Mouse (Mus musculus) heart, adult 9 months (tissue): Measurements from ENCODE around the gene Cdk5rap2.
A peak's percentile ranks its signal among the peaks of the same experiment; 100 is the strongest.

Experiments used
- DNase-seq, 2 experiments: peaks; one replicate each; pipeline ENCODE4 v3.0.0; 2022; ENCODE audit warnings: low spot score in 2 of 2

The Cdk5rap2 gene

DNA sequence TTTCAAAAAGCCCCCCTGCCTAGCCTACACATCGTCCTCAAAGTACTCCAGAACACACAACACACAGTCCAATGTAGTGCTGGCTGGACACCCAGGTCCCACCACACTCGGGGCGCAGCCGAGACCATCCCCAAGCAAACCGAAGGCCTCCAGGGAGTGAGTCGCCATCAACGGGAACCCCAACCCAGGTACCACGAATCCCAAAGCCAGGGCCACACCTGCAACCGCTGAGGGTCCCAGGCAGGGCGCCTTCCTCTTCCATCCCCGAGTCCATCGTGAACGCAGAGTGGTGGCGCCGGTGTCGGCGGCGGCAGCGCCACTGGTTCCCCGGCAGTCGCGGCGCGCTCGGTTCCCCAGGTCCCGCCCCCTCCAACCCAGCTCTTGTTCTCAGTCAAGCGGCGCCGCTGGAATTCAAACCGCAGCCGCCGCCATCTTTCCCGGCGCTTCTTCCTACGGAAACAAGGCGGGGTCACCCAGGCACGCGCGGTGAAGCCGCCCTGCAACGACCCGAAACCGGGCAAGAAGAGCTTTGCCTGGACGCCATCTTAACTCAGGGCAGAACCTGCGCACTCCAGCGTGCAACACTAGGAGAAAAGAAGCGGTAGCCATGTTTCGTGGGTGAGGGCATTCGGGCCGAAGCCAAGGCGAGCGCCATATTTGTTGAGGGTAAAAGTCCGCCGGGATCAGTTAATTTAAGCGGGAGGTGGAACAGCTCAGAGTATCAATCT lies at the start of gene Cdk5rap2:
Gene Cdk5rap2 (minus strand): TSS at position 450 of the 728 bp plus-strand sequence.
- DNase-seq, result peak; percentile 94 to 97

DNA sequence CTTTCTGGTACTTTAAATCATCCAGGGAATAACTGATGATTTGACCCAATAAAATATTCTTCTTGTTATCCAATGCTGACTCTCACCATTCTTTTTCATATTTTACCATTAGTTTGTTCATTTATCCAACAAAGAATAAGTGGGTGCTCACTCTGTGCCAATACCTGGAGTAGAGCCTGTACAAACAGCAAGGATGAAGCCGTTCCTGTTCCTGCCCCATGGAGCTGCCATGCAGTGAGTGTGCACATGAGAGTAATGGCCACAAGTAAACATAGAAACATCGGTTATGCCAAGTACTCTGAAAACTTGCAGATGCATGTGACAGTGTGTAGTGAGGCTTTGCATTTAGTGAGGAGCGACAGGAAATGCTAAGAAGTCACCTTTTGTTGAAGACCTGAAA lies 41.9 kb upstream of the Cdk5rap2 start:
- DNase-seq, result no peak

DNA sequence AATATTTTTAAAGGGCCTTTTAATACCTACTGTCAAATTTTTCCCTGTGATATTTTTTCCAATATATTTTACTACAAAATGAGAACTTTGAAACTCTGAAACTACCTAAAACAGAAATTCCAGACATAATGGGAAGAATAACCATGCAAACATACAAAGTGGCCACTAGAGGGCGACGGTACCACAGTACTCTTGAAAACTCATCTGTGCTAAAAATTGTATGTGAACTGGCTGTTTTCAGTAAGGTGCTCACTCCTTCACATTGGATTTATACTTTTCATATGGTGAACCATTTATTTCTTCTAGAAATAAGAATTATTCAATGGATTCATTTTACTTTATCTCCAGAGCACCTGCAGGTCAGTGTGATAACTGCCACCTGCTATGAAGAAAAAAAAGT lies 41.5 kb upstream of the Cdk5rap2 start:
- DNase-seq, result peak in 1 of 2 experiments; percentile 12

DNA sequence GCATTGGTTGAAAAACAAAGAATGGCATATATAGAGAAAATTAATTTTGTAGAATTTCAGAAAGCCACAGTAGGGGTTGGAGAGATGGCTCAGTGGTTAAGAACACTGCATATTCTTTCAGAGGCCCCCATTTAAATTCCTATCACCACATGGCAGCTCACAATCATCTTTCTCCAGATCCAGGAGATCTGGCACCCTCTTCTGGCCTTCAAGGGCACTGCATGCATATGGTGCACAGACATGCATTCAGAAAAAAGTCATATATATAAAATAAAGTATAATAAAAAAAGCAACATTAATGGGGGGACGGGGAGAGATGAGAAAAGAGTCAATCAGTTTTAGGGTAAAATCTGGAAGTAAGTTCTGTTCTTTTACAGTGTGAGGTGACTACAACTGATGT lies 39.4 kb upstream of the Cdk5rap2 start:
- DNase-seq, result no peak

DNA sequence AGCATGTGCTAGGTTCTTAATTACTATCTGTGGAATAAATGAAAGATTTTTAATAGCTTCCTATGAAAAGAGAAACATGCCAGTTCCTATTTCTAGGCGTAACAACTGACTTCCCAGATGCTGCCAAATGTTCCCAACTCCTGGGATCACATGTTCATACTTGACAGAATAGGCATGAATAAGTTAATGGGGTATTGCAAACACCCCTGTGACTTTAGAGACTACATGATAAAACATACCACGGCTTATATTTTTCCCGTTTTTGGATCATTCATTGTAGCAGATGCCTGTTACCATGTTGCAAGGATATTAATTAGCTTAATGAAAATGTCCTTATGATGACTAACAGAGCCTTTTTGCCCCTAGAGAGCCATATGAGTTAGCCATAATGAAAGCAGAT lies 36.5 kb upstream of the Cdk5rap2 start:
- no peak for DNase-seq

DNA sequence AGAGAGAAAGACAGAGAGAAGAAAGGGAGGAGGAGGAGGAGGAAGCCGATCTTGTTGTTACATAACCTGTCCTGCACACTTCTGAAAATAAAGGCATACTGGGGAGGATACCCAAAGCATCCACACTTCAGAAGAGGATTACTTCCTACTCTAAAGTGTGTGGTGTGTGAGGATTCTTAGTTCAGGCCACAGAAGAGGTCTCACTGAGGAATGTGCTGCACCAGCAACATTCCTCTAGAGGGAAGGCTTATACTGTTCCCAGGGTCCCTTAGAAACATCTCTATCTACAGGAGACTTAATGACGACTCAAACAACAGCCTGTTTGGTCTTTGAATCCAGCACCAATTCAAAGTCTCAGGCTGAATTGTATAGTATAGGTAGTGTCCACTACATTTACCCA lies 10.0 kb upstream of the Cdk5rap2 start:
- DNase-seq, result no peak

DNA sequence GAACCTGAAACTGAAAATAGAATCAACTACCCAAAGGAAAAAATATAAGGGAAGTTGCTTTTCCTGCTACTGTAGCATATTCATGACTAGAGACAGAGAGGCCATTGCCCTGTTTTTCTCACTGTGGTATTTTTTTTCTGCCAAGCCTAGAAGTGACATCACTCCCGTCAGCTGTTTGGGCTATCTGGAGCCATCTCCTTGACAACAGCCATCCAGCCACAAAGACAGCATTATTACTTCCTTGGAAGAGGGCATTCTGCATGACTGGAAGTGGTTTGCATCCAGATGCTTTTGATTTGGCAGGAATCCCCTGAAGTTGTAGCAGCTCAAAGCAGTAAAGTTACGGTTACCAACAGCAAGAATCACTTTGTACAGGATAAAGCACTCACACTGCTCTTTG lies 1.9 kb upstream of the Cdk5rap2 start:
- peak; percentile 9 to 24 for DNase-seq

DNA sequence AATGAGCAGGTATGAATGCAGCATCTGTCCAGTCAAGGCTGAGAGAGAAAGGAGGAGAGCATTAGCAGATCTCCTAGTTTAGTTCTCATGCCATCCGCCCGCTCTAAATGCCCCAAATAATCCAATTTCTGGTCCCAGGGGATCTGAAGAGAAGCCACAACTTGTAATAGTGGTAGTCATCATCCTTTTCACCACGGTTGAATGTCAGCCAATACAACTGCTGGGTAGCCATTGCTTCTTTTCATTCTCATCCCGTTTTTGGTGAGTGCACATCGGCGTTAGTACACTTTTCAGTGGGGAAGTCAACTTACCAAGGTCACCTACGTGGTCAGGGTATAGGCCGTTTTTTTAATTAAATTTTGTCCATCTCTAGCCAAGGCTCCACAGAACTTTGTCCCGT lies 787 bp downstream of the Cdk5rap2 start:
- DNase-seq, result no peak

DNA sequence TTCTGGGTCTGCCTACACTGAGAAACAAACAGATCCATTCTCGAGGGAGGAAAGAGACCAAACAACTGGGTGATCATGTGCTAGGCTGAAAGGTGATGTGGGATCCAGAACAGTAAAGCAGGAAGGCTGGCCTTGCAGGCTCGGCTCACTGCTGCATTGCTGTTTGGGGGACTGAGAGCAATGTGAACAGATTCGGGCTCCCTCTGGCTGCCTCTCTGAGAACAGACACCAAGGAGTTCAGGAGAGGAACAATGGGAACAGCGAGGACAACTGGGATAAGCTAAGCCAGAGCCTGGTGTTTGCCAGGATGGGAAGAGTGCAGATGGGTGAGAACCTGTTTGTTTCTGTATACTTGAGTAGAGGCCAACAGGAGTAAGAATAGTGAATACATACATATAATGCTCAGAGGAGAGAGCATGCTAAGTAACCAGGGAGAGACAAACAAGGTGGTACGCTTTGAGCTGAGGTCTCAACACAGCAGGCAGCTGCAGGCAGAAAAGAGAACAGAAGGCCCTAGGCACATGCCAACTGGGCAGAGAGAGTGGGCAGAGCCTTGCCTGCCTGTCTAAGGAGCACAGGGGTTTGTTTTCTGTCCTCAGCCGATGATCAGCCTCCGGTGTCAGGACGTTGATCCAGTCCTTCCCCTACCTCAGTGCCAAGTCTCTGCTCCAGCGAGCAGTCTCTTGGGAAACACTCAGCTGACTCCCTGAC lies 8.0 kb downstream of the Cdk5rap2 start:
- peak in 1 of 2 experiments; percentile 17 for DNase-seq

DNA sequence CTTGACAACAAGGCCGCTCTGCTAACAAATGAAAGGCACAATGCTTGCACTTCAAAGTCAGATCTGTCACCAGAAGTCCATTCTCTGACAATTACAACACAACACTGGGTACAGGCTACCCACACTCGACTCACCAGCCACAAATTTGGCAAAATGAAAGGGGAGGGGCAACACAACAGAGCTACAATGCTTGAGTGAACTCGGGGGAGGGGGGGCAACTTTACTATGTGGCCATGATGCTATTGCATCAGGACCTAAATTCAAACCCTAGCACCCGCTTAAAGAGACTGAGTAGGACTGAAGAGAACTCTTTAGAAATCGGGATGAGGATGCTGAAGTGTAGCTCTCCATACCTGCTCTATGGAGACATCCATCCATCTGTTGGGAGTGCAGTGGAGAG lies 10.8 kb downstream of the Cdk5rap2 start:
- DNase-seq, result no peak

DNA sequence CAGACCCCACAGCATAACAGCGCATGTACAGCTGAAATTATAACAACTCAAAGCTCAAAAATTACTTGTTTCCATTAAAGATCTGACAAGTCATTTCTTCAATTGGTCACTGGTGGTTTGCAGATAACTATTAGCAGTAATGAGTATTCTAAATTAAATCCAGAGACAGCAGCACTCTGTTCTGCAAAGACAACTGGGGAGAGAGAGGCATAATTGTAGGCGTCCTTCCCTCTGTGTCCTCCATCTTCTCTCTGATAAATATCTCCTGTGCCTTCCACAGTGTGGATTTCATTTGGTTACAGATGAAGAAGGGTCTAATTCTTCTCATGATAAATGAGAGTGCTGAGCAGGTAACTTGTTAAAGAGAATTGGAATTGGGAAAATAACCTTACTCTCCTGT lies 11.2 kb downstream of the Cdk5rap2 start:
- no peak for DNase-seq

DNA sequence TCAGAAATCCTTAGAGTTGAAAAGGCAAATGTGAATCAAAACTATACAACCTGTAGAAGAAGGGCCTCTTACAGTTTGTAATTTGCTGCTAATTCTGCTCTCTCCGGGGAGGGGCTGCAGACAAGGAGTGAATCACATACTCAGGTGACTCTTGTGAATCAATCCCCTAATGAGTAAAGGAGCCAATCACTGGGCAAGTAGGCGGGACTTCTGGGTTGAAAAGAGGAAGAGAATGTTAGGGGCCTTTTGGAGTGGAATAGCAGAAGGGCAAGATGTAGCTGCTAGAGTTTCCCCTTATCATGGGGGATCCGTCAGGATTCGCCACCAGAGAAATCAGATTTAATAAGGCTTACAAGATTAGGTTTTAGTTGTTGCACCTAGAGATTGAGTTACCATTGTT lies 12.2 kb downstream of the Cdk5rap2 start:
- DNase-seq, result no peak

DNA sequence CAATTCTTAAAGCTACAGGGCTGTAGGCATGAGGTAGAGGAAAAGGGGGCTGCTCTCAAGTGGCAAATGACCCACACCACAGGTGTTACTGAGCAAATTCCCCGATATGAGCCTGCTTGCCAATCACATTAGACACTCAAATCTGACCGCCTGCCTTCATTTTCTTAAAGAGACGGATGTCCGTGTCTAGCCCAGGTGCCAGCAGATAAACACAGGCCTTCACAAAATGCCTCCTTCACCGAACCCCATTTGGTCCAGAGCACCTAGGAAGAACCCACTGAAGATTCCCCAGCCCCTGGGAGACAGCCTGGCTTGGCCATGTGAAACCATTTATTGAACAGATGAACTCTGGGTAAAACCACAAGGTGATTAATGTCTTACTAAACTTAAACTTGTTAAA lies 13.5 kb downstream of the Cdk5rap2 start:
- DNase-seq, result no peak

DNA sequence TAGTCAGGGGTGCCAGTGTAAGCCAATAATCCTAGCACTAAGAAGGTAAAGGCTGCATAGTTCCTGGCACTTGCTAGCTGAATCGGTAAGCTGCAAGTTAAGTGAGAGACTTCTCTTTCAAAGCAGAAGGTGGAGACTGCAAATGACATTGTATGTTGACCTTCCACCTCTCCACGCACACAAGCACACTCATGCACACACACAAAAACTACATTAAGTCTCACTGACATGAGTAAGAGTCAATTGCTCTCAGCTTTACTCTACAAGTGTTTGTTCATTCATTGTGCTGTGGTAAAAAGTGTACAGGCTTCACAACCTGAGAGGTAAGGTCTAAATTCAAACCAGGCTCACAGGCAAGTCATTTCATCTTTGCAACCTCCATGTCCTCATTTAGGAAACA lies 15.5 kb downstream of the Cdk5rap2 start:
- DNase-seq, result no peak

DNA sequence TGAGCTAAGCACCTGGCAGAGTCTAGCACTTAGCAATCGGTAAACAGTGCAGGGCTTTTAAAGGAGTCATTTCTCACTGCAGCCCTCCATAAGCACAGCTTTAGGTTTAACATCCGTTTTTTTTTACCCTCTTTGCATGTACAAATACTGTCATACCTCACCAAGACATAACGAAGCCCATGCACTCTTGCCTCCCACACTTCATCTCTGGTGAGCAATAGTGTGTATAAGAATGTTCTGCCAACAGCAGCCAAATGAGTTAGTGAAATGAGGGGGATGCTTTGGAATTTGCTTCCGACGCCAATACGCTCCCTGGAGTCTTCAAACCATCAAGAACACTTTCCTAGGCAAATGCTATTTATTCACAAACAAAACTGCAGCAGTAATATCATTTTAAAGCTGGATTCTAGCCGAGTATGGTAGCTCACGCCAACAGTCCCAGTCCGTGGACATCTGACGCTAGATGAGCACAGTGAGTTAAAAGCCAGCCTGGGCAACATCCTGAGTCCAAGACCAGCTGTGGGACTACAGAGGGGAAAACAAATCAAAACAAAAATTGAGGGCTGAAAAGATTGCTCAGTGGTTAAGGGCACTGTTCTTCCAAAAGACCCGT lies 18.4 kb downstream of the Cdk5rap2 start:
- DNase-seq, result peak; percentile 33 to 38

DNA sequence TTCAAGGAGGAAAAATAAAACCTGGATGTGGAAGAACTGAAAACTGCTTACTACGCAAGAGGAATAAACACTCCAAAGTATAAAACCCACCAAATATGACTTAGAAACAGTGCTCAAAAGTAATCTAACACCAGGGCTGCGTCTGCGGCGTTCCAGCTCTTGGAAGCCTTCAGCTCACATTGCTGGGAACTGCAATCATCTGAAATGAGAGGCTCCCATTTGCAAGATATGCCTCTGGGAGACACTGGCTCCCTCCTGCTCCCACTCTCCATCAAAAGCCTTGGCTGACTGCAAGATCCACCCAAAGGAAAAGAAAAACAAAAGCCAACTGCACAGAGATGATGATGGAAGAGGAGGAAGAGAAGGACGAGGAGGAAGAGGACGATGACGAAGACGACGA lies 19.2 kb downstream of the Cdk5rap2 start:
- peak; percentile 45 to 46 for DNase-seq

DNA sequence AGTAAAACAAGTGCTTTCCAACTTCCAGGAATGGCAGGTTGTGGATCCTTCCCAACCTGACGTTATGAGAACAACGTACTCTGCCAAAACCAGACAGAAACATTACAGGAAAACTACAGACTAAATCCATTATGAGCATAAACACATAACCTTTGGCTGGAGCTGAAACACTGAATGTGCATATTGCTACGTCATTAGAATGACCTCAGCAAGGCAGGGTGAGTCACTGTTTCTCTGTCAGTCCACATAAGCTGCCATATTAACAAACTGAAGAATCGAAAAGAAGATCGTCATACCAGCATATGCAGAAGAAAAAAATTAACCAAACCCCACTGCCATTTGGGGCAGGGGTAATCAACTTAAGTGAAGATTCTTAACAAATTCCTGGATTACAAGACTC lies 24.0 kb downstream of the Cdk5rap2 start:
- no peak for DNase-seq

DNA sequence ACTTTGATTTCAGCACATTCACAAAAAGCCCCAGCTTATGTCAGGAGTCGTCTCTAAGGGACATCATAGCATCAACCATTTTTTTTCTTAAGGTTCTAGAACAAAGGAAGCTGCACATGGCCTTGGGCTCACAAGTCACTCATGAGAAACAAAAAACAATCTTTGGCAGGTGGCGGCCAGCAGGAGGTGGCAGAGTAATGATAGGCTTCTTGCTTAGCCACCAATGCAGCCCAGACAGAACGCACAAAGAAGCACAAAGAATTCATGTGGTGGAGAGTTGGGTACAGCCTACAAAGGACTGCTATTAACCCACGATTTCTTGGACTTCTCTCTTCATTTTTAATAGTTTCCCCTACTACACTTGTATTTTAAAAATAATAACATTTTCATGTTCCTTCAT lies 32.9 kb downstream of the Cdk5rap2 start:
- no peak for DNase-seq

DNA sequence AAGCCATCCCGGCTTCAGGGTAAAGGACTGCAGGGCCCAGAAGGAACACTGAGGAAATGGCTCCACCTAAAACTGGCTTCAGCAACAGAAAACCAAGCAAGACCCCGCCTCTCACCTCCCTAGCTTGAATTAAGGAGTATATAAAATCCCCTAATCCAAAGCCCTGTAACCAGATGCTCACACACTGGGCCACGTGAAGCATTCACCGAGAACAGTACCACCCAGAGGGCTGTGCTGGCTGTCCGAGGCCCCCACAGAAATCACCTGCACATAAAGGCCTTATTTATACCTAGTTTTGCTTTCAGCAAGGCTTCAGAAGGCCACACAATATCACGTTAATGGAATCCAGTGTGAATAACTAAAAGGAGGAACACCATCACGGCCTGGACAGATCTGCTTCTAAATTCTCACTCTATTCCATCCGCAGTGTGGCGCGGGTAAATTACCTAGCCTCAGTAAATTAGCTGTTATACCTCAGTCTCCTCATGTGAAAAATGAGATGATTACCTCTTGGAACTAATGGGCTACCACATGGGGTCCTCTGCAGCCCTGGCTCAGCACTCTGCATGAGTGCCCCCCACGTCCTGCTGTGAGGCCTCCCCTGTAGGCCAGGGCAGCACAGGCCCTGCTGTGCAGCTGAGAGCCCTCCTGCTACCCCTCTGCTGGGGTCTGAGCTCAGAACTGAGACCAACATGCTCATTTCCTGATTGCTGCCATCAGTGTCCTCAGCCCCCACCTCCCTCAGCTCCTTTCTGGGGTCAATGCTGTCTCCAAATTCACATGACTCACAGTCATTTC lies 45.0 kb downstream of the Cdk5rap2 start:
- DNase-seq, result no peak

DNA sequence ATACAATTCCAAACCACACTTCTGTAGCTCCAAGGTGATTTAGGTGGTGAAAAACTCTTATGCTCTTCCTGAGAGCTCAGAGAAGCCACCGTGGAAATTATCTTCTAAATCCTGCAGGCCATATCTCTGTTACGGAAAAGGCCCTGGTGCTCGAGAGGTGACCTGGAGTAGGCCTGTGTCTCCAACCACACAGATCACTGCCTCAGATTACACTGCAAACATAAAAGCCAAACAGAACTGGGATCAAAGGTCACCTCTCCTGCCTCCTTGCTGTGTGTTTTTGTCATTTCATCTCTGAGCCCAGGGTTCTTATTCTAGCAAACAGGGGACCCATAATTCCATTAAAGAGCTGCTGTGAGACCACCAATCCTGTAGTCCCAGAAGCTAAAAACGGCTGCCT lies 48.9 kb downstream of the Cdk5rap2 start:
- DNase-seq, result no peak

DNA sequence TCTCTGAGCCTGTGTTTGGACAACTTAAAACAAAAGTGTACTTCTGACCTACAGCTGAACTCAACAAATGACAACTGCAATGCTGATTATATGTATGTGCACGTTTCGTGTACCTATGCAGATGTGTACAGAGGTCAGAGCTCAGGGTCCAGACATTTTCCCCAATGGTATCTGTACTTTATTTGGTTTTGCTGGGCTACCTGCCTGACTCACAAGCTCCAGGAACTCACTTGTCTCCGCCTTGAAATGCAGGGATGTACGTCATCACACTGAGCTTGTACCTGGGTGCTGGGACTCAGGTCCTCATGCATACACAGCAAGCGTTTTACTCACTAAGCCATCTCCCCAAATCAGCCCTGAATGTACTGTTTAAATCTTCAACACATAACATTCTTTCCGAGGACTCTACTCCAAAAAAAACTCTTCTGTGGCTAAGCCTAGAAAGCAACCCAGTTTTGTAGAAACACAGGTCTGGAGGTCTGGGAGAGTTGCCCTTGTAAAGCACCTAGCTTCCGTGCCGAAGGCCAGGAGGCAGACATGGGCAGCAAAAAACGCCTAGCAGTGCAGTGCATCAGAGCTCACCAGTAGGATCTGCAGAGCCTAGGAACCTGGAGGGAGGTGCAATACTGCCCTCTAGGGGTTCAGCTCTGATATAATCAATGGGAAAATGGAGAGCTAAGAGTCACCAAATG lies 54.4 kb downstream of the Cdk5rap2 start:
- peak in 1 of 2 experiments; percentile 12 for DNase-seq

DNA sequence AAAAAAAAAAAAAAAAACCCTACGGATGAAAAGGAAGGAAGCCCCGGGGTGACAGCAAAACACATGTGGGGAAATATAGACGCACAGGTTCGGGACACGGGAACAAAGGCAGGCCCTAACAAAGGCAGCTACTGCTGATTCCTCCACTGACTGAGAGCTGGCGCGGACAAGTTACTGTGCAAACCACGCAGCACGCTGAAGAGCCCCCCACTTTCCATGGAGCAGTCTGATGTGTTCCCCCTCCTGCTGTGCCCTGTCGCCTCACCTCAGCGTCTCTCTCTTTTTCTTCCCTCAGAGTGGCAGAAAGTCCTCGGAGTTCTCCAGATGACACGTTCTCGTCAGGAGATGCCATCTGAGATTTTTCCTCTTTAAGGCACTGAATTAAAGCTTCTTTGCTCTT lies 55.8 kb downstream of the Cdk5rap2 start:
- no peak for DNase-seq
